Mouse (Mus musculus) midbrain, embryonic 15.5 days (tissue): ENCODE results near the gene Fndc10. TPM values are rescaled to one million over a fixed set of nuclear protein-coding genes. Genes with fewer than 3 reads are reported as not detected.
"Not testable (repeated sequence)": the region's sequence is repeated elsewhere in the genome, so short reads cannot be mapped to it uniquely, and the experiment has no call there.

Source experiments
- ATAC-seq: fragments of 200-750 bp; cut with Nextera tagmentation; replicated peaks from 2 replicates; pipeline ENCODE4 v1.8.0; 2017; ENCODE audit warnings: moderate TSS enrichment
- H3K27ac ChIP-seq: fragments of 300-500 bp; sonication (generic); 2 replicates; pipeline ENCODE4 v1.5.1; 2015; ENCODE audit warnings: mild to moderate bottlenecking, inconsistent platforms
- H3K27me3 ChIP-seq: fragments of 300-500 bp; sonication (generic); replicated peaks from 2 replicates; pipeline ENCODE4 v1.6.1; 2015; ENCODE audit warnings: inconsistent platforms
- H3K36me3 ChIP-seq: fragments of 300-500 bp; sonication (generic); replicated peaks from 2 replicates; pipeline ENCODE4 v1.6.1; 2015; ENCODE audit warnings: inconsistent platforms
- H3K4me1 ChIP-seq: fragments of 300-500 bp; sonication (generic); 2 replicates; pipeline ENCODE4 v1.6.1; 2015; ENCODE audit warnings: inconsistent platforms
- H3K4me2 ChIP-seq: fragments of 300-500 bp; sonication (generic); 2 replicates; pipeline ENCODE4 v1.6.1; 2015; ENCODE audit warnings: inconsistent platforms, mild to moderate bottlenecking, moderate library complexity
- H3K4me3 ChIP-seq: fragments of 300-500 bp; sonication (generic); 2 replicates; pipeline ENCODE4 v1.5.1; 2015; ENCODE audit warnings: mild to moderate bottlenecking, inconsistent platforms
- H3K9ac ChIP-seq: fragments of 300-500 bp; sonication (generic); 2 replicates; pipeline ENCODE4 v1.6.1; 2015; ENCODE audit warnings: mild to moderate bottlenecking, inconsistent platforms
- H3K9me3 ChIP-seq: fragments of 300-500 bp; sonication (generic); 2 replicates; pipeline ENCODE4 v1.6.1; 2016; ENCODE audit warnings: inconsistent platforms
- WGBS: fragments of 180-500 bp; shearing (Covaris S2); methylation state at CpG from one replicate; pipeline ENCODE4 v1.1.7; 2015; ENCODE audit warnings: mixed read lengths; 5-methylcytosine and 5-hydroxymethylcytosine counted together
- polyA plus RNA-seq: library from polyadenylated mRNA; unstranded; fragments of >200 nt; fragmentation: Nextera tagmentation; extraction: Ambion mirVana; gene quantifications from 2 replicates; pipeline ENCODE4 v1.2.1, GENCODE M21; 2015

The Fndc10 gene
- polyA plus RNA-seq, 1 experiment from 2014 or later = 15.7 TPM

- no peak for ATAC-seq
- Histone ChIP-seq H3K27me3 (peaks cover 28% of the 10 kb centered on the region), H3K9ac (no peak overlapping the region), H3K36me3 (peaks cover 29% of the 10 kb centered on the region; the same call in 1 of the 2 replicates), H3K27ac (no peak overlapping the region), H3K4me2 (no peak overlapping the region), H3K4me3 (no peak overlapping the region), H3K4me1 (peaks cover 13% of the 10 kb centered on the region), H3K9me3 (no peaks in the 10 kb centered on the region)
- WGBS = 89% methylated on average over 10 of the region's 10 CpGs
These were observed 35.2 kb upstream of the Fndc10 start for GRCm38 (mm10) chr4:155658961-155659360.

- ATAC-seq = no peak
- Histone ChIP-seq H3K36me3 (peaks cover 32% of the 10 kb centered on the region; the same call in 1 of the 2 replicates), H3K27ac (no peak overlapping the region), H3K9me3 (no peaks in the 10 kb centered on the region), H3K4me1 (no peaks in the 10 kb centered on the region), H3K4me2 (no peak overlapping the region), H3K27me3 (peaks cover 11% of the 10 kb centered on the region), H3K4me3 (no peak overlapping the region), H3K9ac (no peak overlapping the region)
- WGBS = 92% methylated on average over 12 of the region's 12 CpGs
These were observed 33.5 kb upstream of the Fndc10 start for GRCm38 (mm10) chr4:155660641-155661040.

- H3K27ac ChIP-seq = no peak overlapping the region
- H3K9ac ChIP-seq = no peak overlapping the region
- ATAC-seq = no peak
- H3K4me3 ChIP-seq = no peak overlapping the region
- no peaks in the 10 kb centered on the region for H3K27me3 ChIP-seq
- no peaks in the 10 kb centered on the region for H3K9me3 ChIP-seq
- no peak overlapping the region for H3K4me2 ChIP-seq
- H3K36me3 ChIP-seq = 0 out of 2 replicates have a peak, but pooled peaks cover 12% of the 10 kb centered on the region
- H3K4me1 ChIP-seq = peaks cover 21% of the 10 kb centered on the region
These were observed 27.2 kb upstream of the Fndc10 start for GRCm38 (mm10) chr4:155666903-155667302.

GRCm38 (mm10) chr4:155668689-155669597 lies 25.2 kb upstream of the Fndc10 start, which contains the start of gene Mib2:
Gene Mib2 (minus strand): TSS chr4:155669198.
- WGBS = under 1% methylated on average over 73 of the region's 73 CpGs
- Histone ChIP-seq H3K27me3 (no peaks in the 10 kb centered on the region), H3K4me3 (peak within 1 kb of the TSS; percentile 98), H3K9me3 (no peaks in the 10 kb centered on the region), H3K4me2 (peak within 1 kb of the TSS; percentile 94), H3K27ac (peak within 1 kb of the TSS; percentile 87), H3K9ac (peak within 1 kb of the TSS; percentile 95), H3K4me1 (peaks cover 21% of the 10 kb centered on the region), H3K36me3 (0 out of 2 replicates have a peak, but pooled peaks cover 3% of the 10 kb centered on the region)
- ATAC-seq = peak; percentile 99

- Histone ChIP-seq H3K9me3 (no peaks in the 10 kb centered on the region), H3K27me3 (no peaks in the 10 kb centered on the region), H3K9ac (peak overlapping the region; percentile 95; the same call in 1 of the 2 replicates), H3K4me2 (peak overlapping the region; percentile 94), H3K4me1 (peaks cover 21% of the 10 kb centered on the region), H3K36me3 (0 out of 2 replicates have a peak, but pooled peaks cover 3% of the 10 kb centered on the region), H3K27ac (peak overlapping the region; percentile 87; the same call in 1 of the 2 replicates), H3K4me3 (peak overlapping the region; percentile 98)
- 1% methylated on average over 8 of the region's 8 CpGs for WGBS
- peak; percentile 38 for ATAC-seq
These were observed 24.5 kb upstream of the Fndc10 start for GRCm38 (mm10) chr4:155669598-155670075.

- H3K4me1 ChIP-seq = peaks cover 21% of the 10 kb centered on the region
These were observed 23.9 kb upstream of the Fndc10 start for GRCm38 (mm10) chr4:155670236-155670635.

GRCm38 (mm10) chr4:155672082-155672481 lies 22.1 kb upstream of the Fndc10 start:
- ATAC-seq = no peak
- H3K4me3 ChIP-seq = no peak overlapping the region
- H3K27me3 ChIP-seq = no peaks in the 10 kb centered on the region
- no peak overlapping the region for H3K27ac ChIP-seq
- no peaks in the 10 kb centered on the region for H3K36me3 ChIP-seq
- no peak overlapping the region for H3K9ac ChIP-seq
- 59% methylated on average over 2 of the region's 2 CpGs for WGBS
- H3K4me1 ChIP-seq = peaks cover 15% of the 10 kb centered on the region
- H3K9me3 ChIP-seq = no peaks in the 10 kb centered on the region
- H3K4me2 ChIP-seq = no peak overlapping the region

More at GRCm38 (mm10) chr4:155670236-155670635, 23.9 kb upstream of the Fndc10 start:
- not testable (repeated sequence) for ATAC-seq, H3K36me3 ChIP-seq, H3K27ac ChIP-seq, H3K4me3 ChIP-seq, H3K27me3 ChIP-seq, H3K9ac ChIP-seq, H3K4me2 ChIP-seq, H3K9me3 ChIP-seq
- WGBS = 61% methylated on average over 4 of the region's 4 CpGs

GRCm38 (mm10) chr4:155675991-155676390 lies 18.2 kb upstream of the Fndc10 start:
- Histone ChIP-seq H3K4me3 (no peak overlapping the region), H3K27ac (no peak overlapping the region), H3K4me2 (no peak overlapping the region), H3K27me3 (no peaks in the 10 kb centered on the region), H3K9me3 (no peaks in the 10 kb centered on the region), H3K9ac (no peak overlapping the region), H3K4me1 (no peaks in the 10 kb centered on the region), H3K36me3 (no peaks in the 10 kb centered on the region)
- ATAC-seq = no peak
- WGBS = 79% methylated on average over 2 of the region's 2 CpGs

GRCm38 (mm10) chr4:155683670-155684277 lies 10.4 kb upstream of the Fndc10 start:
- H3K4me3 ChIP-seq, H3K27ac ChIP-seq, H3K9ac ChIP-seq, H3K27me3 ChIP-seq, H3K36me3 ChIP-seq, H3K4me1 ChIP-seq, H3K4me2 ChIP-seq, ATAC-seq, H3K9me3 ChIP-seq: not testable (repeated sequence)
- 90% methylated on average over 16 of the region's 19 CpGs for WGBS

- not testable (repeated sequence) for H3K27me3 ChIP-seq, H3K4me1 ChIP-seq, H3K27ac ChIP-seq, H3K9ac ChIP-seq, H3K36me3 ChIP-seq, H3K4me3 ChIP-seq, H3K9me3 ChIP-seq, ATAC-seq, H3K4me2 ChIP-seq
- 92% methylated on average over 4 of the region's 4 CpGs for WGBS
These were observed 6.4 kb upstream of the Fndc10 start for GRCm38 (mm10) chr4:155687764-155688163.

- peaks cover 15% of the 10 kb centered on the region for H3K4me1 ChIP-seq
- no peak overlapping the region for H3K4me2 ChIP-seq
- H3K4me3 ChIP-seq = no peak overlapping the region
- ATAC-seq = no peak
- WGBS = 78% methylated on average over 12 of the region's 12 CpGs
- no peaks in the 10 kb centered on the region for H3K9me3 ChIP-seq
- H3K27me3 ChIP-seq = 0 out of 2 replicates have a peak, but pooled peaks cover 2% of the 10 kb centered on the region
- H3K27ac ChIP-seq = no peak overlapping the region
- no peaks in the 10 kb centered on the region for H3K36me3 ChIP-seq
- no peak overlapping the region for H3K9ac ChIP-seq
These were observed 3.4 kb upstream of the Fndc10 start for GRCm38 (mm10) chr4:155690571-155691375.

GRCm38 (mm10) chr4:155692421-155692820 lies 1.7 kb upstream of the Fndc10 start:
- Histone ChIP-seq H3K4me1 (peaks cover 30% of the 10 kb centered on the region), H3K27me3 (0 out of 2 replicates have a peak, but pooled peaks cover 2% of the 10 kb centered on the region), H3K9me3 (no peaks in the 10 kb centered on the region), H3K27ac (no peak overlapping the region), H3K36me3 (no peaks in the 10 kb centered on the region), H3K4me3 (no peak overlapping the region), H3K4me2 (no peak overlapping the region), H3K9ac (no peak overlapping the region)
- WGBS = 96% methylated on average over 3 of the region's 3 CpGs
- no peak for ATAC-seq
